Mouse (Mus musculus): ENCODE data around the gene Gm3336. TPM values are rescaled to one million over a fixed set of nuclear protein-coding genes. Genes with fewer than 3 reads are reported as not detected.

Gm3336 gene
- not detected in 2 replicates for polyA plus RNA-seq (2016; fragmentation: Nextera tagmentation; extraction: Ambion mirVana)

DNA sequence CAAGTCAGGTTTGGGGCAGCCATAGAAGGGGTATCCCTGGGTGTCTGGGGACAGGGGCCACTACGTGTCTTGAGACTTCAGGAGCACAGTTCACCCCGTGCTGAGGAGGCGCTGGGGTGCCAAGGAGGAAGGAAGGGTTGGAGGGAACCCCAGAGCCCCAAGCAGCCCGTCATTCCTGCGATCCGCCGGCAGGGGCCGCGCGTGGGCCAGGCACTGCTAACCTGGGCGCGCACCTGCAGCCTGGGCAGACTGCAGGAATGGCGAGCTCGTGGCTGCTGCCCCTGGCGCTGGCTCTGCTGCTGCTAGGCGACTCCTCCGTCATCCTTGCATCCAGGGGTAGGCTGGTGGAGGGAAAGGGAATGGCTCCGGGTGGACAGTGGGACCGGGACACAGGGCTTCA is at the start of gene Gm3336:
Gene Gm3336 (plus strand): TSS at position 247 of the 400 bp plus-strand sequence.
- Histone ChIP-seq H3K9me3 (replicated peaks) (no peaks in the 10 kb centered on the region), H3K4me3 (no peak within 1 kb of the TSS), H3K27me3 (replicated peaks) (peaks cover 36% of the 10 kb centered on the region), H3K27ac (no peak within 1 kb of the TSS), H3K9ac (no peak within 1 kb of the TSS), H3K4me2 (peak within 1 kb of the TSS; percentile 20; the same call in 1 of the 2 replicates), H3K4me1 (peaks cover 3% of the 10 kb centered on the region; the same call in 1 of the 2 replicates), H3K36me3 (no peaks in the 10 kb centered on the region)
- ATAC-seq = peak; percentile 35
- WGBS (ENCODE audit: insufficient replicate concordance) = 3% methylated on average over 19 of the region's 19 CpGs

DNA sequence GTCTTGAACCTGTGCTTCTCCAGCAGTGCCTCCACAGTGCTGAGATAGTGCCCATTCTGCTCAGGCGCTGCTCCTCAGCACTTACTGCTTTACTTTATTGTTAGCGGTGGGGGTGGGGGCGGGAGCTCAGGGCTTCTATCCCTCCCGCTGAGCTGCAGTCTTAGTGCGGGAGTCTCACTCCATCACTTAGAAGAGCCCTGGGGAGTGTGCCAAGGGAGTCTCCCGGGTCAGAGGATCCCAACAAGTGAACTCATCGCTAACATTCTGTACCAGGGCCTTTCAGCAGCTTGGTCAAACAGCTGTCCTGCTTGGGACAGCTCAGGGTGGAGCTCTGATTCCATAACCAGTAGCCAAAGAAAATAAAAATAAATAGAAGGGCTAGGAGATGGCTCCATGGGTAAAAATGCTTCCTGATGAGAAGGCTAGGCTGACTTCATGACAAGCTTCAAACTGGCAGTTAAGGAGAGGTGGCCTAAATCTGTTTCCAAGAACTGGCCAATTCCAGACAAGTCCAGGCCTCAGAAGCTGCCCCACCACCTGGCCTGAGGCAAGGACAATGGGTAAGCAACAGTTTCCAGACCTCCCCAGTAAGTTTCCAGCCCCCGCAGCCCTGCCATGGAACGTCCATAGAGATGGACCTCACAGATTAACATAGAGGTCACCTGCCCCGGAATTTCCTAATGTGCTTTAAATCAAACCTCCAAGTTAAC is 46.6 kb upstream of the Gm3336 start:
- peaks cover 8% of the 10 kb centered on the region for H3K36me3 ChIP-seq
- H3K9ac ChIP-seq = no peak overlapping the region
- no peak for ATAC-seq
- no peak overlapping the region for H3K4me2 ChIP-seq
- no peaks in the 10 kb centered on the region for H3K9me3 ChIP-seq (replicated peaks)
- H3K4me1 ChIP-seq = peaks cover 51% of the 10 kb centered on the region
- H3K27me3 ChIP-seq (replicated peaks) = no peaks in the 10 kb centered on the region
- no peak overlapping the region for H3K4me3 ChIP-seq
- no peak overlapping the region for H3K27ac ChIP-seq
- 76% methylated on average over 10 of the region's 10 CpGs for WGBS (ENCODE audit: insufficient replicate concordance)

GRCm38 (mm10) chr8:70672325-70673078 is 45.8 kb upstream of the Gm3336 start:
- 33% methylated on average over 19 of the region's 19 CpGs for WGBS (ENCODE audit: insufficient replicate concordance)
- H3K9me3 ChIP-seq (replicated peaks) = no peaks in the 10 kb centered on the region
- H3K36me3 ChIP-seq = peaks cover 14% of the 10 kb centered on the region
- no peaks in the 10 kb centered on the region for H3K27me3 ChIP-seq (replicated peaks)
- peak overlapping the region; percentile 93 for H3K27ac ChIP-seq
- peaks cover 52% of the 10 kb centered on the region for H3K4me1 ChIP-seq
- H3K4me2 ChIP-seq = peak overlapping the region; percentile 89
- peak overlapping the region; percentile 72 for H3K9ac ChIP-seq
- ATAC-seq = peak; percentile 2
- peak overlapping the region; percentile 69 for H3K4me3 ChIP-seq

GRCm38 (mm10) chr8:70673079-70673856 is 45.1 kb upstream of the Gm3336 start, which contains the start of gene Lsm4:
Gene Lsm4, plus strand, starts transcription at chr8:70673248.
- Histone ChIP-seq H3K36me3 (peaks cover 22% of the 10 kb centered on the region), H3K27me3 (replicated peaks) (no peaks in the 10 kb centered on the region), H3K27ac (peak within 1 kb of the TSS; percentile 93), H3K9me3 (replicated peaks) (no peaks in the 10 kb centered on the region), H3K4me3 (peak within 1 kb of the TSS; percentile 69), H3K9ac (peak within 1 kb of the TSS; percentile 72), H3K4me1 (peaks cover 60% of the 10 kb centered on the region), H3K4me2 (peak within 1 kb of the TSS; percentile 89)
- WGBS (ENCODE audit: insufficient replicate concordance) = under 1% methylated on average over 60 of the region's 60 CpGs
- ATAC-seq = peak; percentile 92

DNA sequence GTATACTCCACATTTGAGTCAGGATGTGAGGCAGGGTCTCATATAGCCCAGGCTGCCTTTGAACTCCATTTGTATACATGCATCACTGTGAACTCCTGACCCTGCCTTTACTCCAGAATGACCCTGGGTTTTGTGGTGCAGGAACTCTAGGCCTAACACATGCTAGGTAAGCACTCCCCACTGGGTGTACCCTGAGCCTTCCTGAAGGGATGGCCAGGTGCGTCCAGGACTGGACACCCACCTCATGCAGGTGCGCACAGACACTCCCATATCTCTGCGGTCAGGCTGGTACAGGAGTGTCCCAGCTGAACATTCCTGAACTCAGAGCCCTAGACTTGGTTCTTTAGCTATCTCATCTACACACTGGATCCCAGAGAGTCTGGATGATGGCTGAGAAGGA is 44.2 kb upstream of the Gm3336 start:
- peaks cover 30% of the 10 kb centered on the region for H3K36me3 ChIP-seq
- peaks cover 68% of the 10 kb centered on the region for H3K4me1 ChIP-seq
- H3K27me3 ChIP-seq (replicated peaks) = no peaks in the 10 kb centered on the region
- H3K27ac ChIP-seq = peak overlapping the region; percentile 93
- peak overlapping the region; percentile 89 for H3K4me2 ChIP-seq
- peak overlapping the region; percentile 69 for H3K9ac ChIP-seq
- WGBS (ENCODE audit: insufficient replicate concordance) = 67% methylated on average over 3 of the region's 3 CpGs
- ATAC-seq = no peak
- no peaks in the 10 kb centered on the region for H3K9me3 ChIP-seq (replicated peaks)
- H3K4me3 ChIP-seq = peak overlapping the region; percentile 69

- Histone ChIP-seq H3K27me3 (replicated peaks) (no peaks in the 10 kb centered on the region), H3K9ac (peak overlapping the region; percentile 69), H3K27ac (peak overlapping the region; percentile 93), H3K36me3 (peaks cover 36% of the 10 kb centered on the region), H3K4me2 (peak overlapping the region; percentile 89), H3K9me3 (replicated peaks) (no peaks in the 10 kb centered on the region), H3K4me1 (peaks cover 74% of the 10 kb centered on the region), H3K4me3 (peak overlapping the region; percentile 69)
- WGBS (ENCODE audit: insufficient replicate concordance) = 43% methylated on average over 4 of the region's 4 CpGs
- 0 out of 2 replicates have a peak, but pooled peaks have one; percentile 6 for ATAC-seq
Measured at GRCm38 (mm10) chr8:70674716-70675115, 43.6 kb upstream of the Gm3336 start.

DNA sequence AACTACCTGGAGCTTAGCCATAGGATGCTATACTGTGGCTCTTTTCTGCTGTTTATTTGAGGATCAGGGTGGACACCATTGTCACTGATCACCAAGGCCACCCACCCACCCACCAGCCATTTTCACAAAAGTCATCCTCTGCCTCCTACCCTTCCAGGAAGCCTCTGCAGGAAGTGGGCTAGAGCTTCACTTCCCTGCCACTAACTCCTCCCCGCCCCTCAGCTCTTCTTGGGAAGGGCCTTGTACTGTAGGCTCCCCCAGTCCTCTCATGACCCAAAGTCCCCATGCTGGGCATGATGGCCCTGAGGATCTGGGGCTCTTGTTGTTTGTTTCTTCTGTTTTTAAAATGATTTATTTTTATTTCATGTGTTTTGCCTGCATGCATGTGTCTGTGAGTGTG is 43.0 kb upstream of the Gm3336 start:
- H3K9ac ChIP-seq = peak overlapping the region; percentile 69; the same call in 1 of the 2 replicates
- H3K4me3 ChIP-seq = no peak overlapping the region
- no peaks in the 10 kb centered on the region for H3K27me3 ChIP-seq (replicated peaks)
- H3K36me3 ChIP-seq = peaks cover 42% of the 10 kb centered on the region
- ATAC-seq = no peak
- H3K27ac ChIP-seq = peak overlapping the region; percentile 93
- WGBS (ENCODE audit: insufficient replicate concordance) = 38% methylated on average over 1 of the region's 1 CpGs
- no peaks in the 10 kb centered on the region for H3K9me3 ChIP-seq (replicated peaks)
- peak overlapping the region; percentile 89 for H3K4me2 ChIP-seq
- peaks cover 79% of the 10 kb centered on the region for H3K4me1 ChIP-seq

DNA sequence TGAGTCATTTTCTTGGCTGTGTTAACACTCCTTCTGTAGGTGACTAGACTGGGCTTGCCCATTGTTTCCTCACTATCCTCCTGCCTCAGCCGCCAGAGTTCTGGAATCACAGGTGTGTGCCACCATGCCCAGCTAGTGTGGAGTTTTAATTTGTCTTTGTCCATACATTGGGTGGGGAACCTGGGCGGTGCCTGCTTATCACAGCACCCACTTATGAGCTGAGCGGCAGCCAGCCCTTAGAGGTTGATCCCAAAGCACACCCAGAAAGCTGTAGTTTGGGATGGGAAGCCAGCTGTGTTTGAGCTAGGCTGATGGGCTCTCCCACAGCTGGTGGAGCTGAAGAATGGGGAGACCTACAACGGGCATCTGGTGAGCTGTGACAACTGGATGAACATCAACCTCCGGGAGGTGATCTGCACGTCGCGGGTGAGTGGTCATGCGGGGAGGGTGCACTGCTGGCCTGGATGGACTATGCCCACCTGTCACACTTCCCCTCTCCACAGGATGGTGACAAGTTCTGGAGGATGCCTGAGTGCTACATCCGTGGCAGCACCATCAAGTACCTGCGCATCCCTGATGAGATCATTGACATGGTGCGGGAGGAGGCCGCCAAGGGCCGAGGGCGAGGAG is 40.8 kb upstream of the Gm3336 start:
- H3K36me3 ChIP-seq = peaks cover 45% of the 10 kb centered on the region
- no peaks in the 10 kb centered on the region for H3K9me3 ChIP-seq (replicated peaks)
- H3K9ac ChIP-seq = peak overlapping the region; percentile 51
- peaks cover 3% of the 10 kb centered on the region; the same call in 1 of the 2 replicates for H3K27me3 ChIP-seq (replicated peaks)
- WGBS (ENCODE audit: insufficient replicate concordance) = 85% methylated on average over 15 of the region's 15 CpGs
- ATAC-seq = no peak
- H3K4me3 ChIP-seq = peak overlapping the region; percentile 8; the same call in 1 of the 2 replicates
- H3K4me1 ChIP-seq = peaks cover 90% of the 10 kb centered on the region
- peak overlapping the region; percentile 81 for H3K27ac ChIP-seq
- H3K4me2 ChIP-seq = peak overlapping the region; percentile 58

DNA sequence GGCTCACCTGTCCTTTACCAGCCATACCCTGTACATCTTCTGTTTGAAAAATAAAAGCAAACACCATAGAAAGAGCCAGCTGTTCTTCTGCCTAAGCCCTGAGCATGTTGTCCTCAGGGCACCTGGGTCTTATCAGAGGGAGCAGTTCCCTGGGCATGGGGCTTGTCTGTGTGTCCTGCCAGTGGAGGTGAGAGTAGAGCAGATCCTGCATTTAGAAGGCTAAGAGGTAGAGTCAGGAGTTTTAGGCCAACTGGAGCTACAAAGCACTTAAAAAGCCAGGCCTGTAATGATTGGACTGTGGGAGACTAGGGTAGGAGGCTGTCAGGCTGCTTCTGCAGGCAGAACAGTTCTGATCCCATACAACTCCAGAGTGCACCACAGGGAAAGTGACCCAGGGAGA is 39.7 kb upstream of the Gm3336 start:
- no peaks in the 10 kb centered on the region for H3K9me3 ChIP-seq (replicated peaks)
- peaks cover 87% of the 10 kb centered on the region for H3K4me1 ChIP-seq
- no peak for ATAC-seq
- peaks cover 45% of the 10 kb centered on the region for H3K36me3 ChIP-seq
- H3K4me2 ChIP-seq = no peak overlapping the region
- no peak overlapping the region for H3K4me3 ChIP-seq
- H3K27me3 ChIP-seq (replicated peaks) = peaks cover 9% of the 10 kb centered on the region; the same call in 1 of the 2 replicates
- H3K27ac ChIP-seq = peak overlapping the region; percentile 46
- no peak overlapping the region for H3K9ac ChIP-seq

- H3K4me3 ChIP-seq = no peak overlapping the region
- peak overlapping the region; percentile 46; the same call in 1 of the 2 replicates for H3K27ac ChIP-seq
- no peak overlapping the region for H3K4me2 ChIP-seq
- no peak overlapping the region for H3K9ac ChIP-seq
- H3K36me3 ChIP-seq = peaks cover 45% of the 10 kb centered on the region
- no peaks in the 10 kb centered on the region for H3K9me3 ChIP-seq (replicated peaks)
- H3K27me3 ChIP-seq (replicated peaks) = peaks cover 17% of the 10 kb centered on the region
- ATAC-seq = no peak
- peaks cover 80% of the 10 kb centered on the region for H3K4me1 ChIP-seq
- 83% methylated on average over 4 of the region's 4 CpGs for WGBS (ENCODE audit: insufficient replicate concordance)
Measured at GRCm38 (mm10) chr8:70679404-70679803, 38.9 kb upstream of the Gm3336 start.

DNA sequence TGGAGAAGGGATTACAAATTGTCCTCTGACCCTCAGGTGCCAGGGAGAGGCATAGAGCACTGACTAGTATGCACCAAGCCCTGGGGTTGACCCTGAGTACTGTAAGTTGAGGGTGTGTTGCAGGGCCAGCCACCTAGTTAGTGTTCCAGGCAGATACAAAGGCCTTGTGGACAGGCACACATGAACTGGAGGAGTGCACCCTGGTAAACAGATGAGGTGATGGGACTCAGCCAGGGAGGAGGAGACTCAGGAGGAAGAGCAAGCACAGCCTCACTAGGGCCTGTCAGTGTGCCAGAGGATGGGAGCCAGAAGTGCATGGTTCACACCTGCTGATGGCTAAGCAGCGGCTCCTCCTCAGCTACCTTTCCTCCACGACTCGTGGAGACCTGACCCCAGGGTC is 38.3 kb upstream of the Gm3336 start:
- H3K9me3 ChIP-seq (replicated peaks) = no peaks in the 10 kb centered on the region
- H3K4me1 ChIP-seq = peaks cover 74% of the 10 kb centered on the region
- H3K27me3 ChIP-seq (replicated peaks) = peaks cover 17% of the 10 kb centered on the region
- H3K27ac ChIP-seq = peak overlapping the region; percentile 21; the same call in 1 of the 2 replicates
- 74% methylated on average over 3 of the region's 3 CpGs for WGBS (ENCODE audit: insufficient replicate concordance)
- H3K9ac ChIP-seq = no peak overlapping the region
- H3K4me3 ChIP-seq = no peak overlapping the region
- H3K36me3 ChIP-seq = peaks cover 45% of the 10 kb centered on the region
- no peak for ATAC-seq
- no peak overlapping the region for H3K4me2 ChIP-seq
